Mouse (Mus musculus) spleen, postnatal 10 days (tissue): ENCODE measurements around the gene Ccdc84.
"Not testable (repeated sequence)": the region's sequence is repeated elsewhere in the genome, so short reads cannot be mapped to it uniquely, and the experiment has no call there.

Experiments
- DNase-seq, 2 experiments: peaks; one replicate each; pipeline ENCODE4 v3.0.0; 2021 to 2022; ENCODE audit warnings: low spot score in 2 of 2

Ccdc84 gene

GRCm38 (mm10) chr9:44408693-44409092 lies 9.7 kb downstream of the Ccdc84 start:
- not testable (repeated sequence) for DNase-seq

- no peak for DNase-seq
Observed at GRCm38 (mm10) chr9:44407752-44408097, 10.6 kb downstream of the Ccdc84 start.

- DNase-seq: peak; percentile 91 to 96
Observed at GRCm38 (mm10) chr9:44406906-44407751, 11.2 kb downstream of the Ccdc84 start, which contains the start of the genes Rps25 and Trappc4. Gene Rps25 (plus strand): TSS chr9:44407139. Gene Trappc4 (minus strand): TSS chr9:44407600.

GRCm38 (mm10) chr9:44405011-44405410 lies 13.4 kb downstream of the Ccdc84 start:
- no peak for DNase-seq

- no peak for DNase-seq
Observed at GRCm38 (mm10) chr9:44401081-44401480, 17.3 kb downstream of the Ccdc84 start.

DNA sequence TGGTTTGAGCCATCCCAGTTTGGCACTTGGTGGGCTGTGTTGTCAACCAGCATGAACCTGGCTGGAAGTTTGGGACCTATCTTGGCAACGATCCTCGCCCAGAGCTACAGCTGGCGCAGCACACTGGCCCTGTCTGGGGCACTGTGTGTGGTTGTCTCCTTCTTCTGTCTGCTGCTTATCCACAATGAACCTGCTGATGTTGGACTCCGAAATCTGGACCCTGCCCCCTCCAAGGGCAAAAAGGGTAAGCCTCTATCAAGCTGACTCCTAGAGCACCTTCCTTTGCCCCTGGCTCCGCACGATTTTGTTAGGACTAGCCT lies 18.6 kb downstream of the Ccdc84 start:
- DNase-seq: no peak

DNA sequence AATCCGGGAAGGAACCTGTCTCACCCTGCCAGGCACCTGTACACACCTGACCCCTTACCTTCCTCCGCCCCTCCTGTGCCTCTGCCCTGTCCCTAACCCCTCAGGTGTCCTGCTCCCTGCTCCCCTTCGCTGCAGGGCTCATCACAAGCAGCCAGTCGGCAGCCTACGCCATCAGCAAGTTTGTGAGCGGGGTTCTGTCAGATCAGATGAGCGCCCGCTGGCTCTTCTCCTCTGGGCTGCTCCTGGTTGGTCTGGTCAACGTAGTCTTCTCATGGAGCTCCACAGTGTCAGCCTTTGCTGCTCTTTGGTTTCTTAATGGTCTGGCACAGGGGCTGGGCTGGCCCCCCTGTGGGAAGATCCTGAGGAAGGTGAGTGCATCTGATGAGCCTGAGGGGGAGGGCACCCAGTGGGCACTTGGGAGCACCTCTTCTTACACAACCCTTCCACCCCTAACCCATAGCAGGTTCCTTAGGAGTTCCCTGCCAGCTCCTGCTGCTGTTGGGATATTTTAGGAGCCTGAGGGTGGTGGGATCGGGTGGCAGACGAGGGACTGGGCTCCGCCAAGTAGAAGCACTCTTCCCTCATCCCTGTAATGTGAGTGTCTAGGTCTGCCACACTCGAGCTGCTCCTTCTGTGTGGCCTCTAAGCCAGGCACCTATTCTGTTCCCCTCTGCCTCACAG lies 19.1 kb downstream of the Ccdc84 start:
- DNase-seq: no peak

DNA sequence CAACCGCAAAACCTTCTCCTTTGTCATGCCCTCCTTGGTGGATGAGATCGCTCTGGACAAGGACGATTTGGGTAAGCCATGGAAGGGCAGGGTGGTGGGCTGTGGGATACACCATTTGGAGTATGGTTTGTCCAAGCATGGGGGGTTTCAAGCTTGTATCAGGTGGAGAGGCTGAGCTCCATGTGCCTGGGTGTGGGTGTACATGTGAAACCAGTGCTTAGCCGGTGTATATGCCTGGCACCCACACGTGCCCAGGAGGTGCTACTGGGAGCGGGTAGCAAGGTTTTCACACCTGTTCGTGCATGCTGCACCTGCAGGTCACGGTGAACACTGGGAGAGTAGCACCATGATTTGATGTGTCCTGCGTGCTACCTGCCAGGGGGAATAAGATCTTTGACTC lies 19.8 kb downstream of the Ccdc84 start:
- no peak for DNase-seq

GRCm38 (mm10) chr9:44398087-44398486 lies 20.3 kb downstream of the Ccdc84 start:
- no peak for DNase-seq

DNA sequence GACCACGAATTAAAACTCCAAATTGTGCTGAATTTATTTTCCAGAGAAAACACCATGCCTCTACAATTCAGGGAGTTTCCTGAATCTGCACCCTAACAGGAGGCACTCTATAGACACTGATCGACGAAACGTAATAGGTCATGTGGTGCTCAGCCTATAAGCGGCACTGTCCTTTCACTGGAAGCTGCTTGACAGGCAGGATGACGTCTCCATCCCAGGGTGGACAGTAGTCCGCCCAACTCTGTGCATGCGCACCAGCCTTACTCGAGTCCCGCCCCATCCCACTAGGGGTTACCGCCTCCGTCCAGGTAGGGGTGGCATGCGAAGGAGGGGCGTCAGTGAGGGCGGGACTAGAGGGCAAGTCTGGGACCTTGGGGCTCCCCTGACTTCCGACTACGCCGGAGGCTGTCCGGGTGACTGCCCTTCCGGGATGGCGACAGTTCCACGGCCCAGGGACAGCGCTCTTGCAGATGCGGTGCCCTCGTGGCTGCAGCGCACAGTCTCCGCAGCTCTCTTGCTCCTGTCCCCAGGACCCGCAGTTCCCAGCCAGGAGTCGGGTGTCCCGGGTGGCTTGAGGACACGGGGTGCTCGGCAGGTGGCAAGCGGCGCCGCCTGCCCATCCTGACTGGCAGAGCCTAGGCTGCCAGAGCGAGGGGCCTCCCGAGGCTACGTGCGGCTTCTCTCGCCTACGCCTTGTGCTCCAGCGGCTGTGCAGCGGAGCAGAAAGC lies 21.5 kb downstream of the Ccdc84 start, which contains the start of gene Slc37a4:
Gene Slc37a4 (plus strand): TSS at position 169 of the 728 bp plus-strand sequence.
- DNase-seq: peak; percentile 85 to 96

DNA sequence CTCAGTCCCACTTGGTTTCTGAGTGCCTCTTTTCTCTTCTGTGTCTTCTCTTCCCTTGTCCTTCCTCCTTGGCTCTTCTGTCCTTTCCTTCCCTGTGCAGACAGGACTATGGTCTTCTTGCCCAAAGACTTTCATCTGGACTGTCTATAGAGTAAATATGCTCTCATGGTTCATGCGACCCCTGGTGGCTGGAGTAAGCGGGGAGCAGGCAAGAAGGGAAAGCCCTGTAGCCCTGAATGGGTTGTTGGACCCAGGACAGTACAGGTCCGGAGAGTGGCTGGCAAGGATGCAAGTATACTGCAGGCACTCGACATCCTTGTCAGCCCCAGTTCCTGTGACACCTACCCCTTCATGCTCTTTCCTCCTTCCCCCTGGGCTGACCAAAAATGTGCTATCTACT lies 26.9 kb downstream of the Ccdc84 start:
- peak; percentile 70 to 89 for DNase-seq

DNA sequence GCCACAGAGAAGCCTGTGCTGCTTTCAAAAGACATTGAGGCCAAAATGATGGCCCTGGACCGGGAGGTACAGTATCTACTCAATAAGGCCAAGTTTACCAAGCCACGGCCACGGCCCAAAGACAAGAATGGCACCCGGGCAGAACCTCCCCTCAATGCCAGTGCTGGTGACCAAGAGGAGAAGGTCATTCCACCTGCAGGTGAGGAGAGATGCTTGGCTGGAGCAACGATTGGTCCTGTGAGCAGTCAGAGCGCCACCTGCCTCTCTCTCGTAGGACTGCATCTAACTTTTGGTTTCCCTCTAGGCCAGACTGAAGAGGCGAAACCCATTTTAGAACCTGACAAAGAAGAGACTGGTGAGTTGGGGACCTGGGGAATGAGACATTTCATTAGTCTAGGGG lies 29.1 kb downstream of the Ccdc84 start:
- peak; percentile 51 to 80 for DNase-seq

- no peak for DNase-seq
Observed at GRCm38 (mm10) chr9:44387221-44387620, 31.1 kb downstream of the Ccdc84 start.

DNA sequence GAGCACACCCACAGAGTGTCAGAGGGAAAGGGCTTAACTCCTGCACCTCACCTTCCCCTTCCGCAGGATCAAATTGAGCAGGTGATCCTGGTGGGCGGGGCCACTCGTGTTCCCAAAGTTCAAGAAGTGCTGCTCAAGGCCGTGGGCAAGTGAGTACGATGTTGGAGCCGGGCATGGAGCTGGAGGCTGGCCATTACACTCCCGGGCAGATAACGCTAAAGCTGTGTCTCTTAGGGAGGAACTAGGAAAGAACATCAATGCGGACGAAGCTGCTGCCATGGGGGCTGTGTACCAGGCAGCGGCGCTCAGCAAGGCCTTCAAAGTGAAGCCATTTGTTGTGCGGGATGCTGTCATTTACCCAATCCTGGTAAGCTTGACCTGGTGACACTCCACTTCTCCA lies 33.8 kb downstream of the Ccdc84 start:
- DNase-seq: no peak

DNA sequence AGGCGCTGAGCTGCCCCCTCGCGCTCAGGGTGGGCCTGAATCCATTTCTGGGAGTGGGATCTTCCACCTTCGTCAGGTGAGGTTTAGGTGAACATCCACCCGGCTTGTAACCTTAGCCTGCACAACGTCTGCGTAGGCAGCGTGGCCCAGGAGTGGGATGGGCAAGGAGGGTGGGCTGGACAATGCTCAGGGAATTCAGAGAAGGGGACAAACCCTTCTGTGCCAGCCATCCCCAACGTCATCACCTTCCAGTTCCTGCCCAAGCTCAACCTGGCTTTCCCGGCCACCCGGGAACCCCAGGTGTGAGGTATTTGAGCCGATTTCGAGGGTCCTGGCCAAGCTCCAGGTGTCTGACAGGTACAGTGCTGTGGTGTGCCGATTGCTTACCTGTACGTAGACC lies 38.5 kb downstream of the Ccdc84 start:
- DNase-seq: no peak

- DNase-seq: peak; percentile 99 to 100
Observed at GRCm38 (mm10) chr9:44379054-44379834, 39.1 kb downstream of the Ccdc84 start, which contains the start of gene Hyou1. Gene Hyou1 (plus strand): TSS chr9:44379490.

DNA sequence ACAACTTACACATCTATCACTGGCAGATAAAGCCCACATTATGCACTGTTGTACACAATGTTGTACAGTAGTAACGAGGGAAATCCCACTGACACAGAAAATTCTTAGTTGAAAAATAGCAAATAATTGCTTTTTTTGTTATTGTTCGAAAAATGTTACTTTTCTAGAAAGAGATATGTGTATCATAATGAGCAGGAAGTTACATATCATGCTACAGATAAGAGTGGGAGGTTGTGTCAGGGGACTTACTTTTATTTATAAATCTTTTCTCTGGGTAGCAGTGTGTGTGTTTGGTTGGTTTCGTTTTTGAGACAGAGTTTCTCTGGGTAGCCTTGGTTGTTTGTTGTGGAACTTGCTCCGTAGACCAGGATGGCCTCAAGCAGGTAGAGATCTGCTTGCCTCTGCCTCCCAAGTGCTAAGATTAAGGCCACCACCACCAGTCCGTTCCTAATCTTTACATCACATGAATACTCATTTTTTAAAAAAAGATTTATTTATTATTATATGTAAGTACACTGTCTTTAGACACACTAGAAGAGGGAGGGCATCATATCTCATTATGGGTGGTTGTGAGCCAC lies 40.1 kb downstream of the Ccdc84 start:
- DNase-seq: no peak

- DNase-seq: not testable (repeated sequence)
Observed at GRCm38 (mm10) chr9:44377335-44377734, 41.0 kb downstream of the Ccdc84 start.

DNA sequence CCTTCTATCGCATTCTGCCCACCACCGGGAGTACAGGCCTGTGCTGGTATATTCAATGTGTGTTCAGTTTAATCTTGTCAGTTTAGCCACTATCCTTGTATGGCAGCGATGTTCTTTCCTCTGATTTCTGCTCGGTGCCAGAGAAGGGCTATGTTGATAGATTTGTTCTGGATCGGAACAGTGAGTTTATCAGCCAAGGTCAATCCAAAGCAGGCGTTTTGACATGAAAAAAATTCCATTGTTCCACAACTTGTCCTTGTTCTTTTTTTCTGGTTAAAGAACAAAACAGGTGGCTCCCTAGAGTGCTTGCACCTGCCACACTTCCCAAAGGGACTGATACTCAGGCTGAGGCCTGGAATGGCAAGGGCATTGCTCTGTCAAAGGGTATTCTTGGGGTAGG lies 42.2 kb downstream of the Ccdc84 start:
- DNase-seq: no peak

- no peak for DNase-seq
Observed at GRCm38 (mm10) chr9:44373386-44373785, 45.0 kb downstream of the Ccdc84 start.

- DNase-seq: peak in 1 of 2 experiments; percentile 59
Observed at GRCm38 (mm10) chr9:44364480-44364879, 53.9 kb downstream of the Ccdc84 start.
